Mouse (Mus musculus) liver, adult (tissue): ENCODE measurements around the gene Arid5b.

Experiments
- GATA4 ChIP-seq: IDR thresholded peaks from 2 replicates; pipeline ENCODE4 v1.6.1; 2014; ENCODE audit warnings: mild to moderate bottlenecking, low read length; ENCODE audit not compliant: insufficient replicate concordance

The Arid5b gene

DNA sequence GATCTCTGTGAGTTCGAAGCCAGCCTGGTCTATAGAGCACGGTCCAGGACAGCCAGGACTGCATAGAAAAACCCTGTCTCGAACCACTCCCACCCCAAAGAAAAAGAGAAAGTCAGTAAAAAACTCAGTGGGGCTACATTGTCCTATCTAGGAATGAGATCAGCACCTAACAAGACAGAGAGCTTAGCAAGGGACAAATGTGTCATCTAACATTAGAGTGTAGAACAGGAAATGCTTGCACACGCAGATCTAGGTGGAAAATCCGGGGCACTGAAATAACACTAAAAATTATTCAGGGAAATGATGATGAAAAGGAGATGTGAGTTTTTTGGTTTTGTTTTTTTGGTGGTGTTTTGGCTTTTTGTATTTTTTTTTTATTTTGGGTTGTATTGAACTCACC lies 212.4 kb downstream of the Arid5b start:
- TF ChIP-seq GATA4, result no peak

- TF ChIP-seq GATA4, result no peak
Observed at GRCm38 (mm10) chr10:68064571-68064970, 214.0 kb downstream of the Arid5b start.

- TF ChIP-seq GATA4, result no peak
Observed at GRCm38 (mm10) chr10:68063806-68064545, 214.6 kb downstream of the Arid5b start.

GRCm38 (mm10) chr10:68061249-68061615 lies 217.3 kb downstream of the Arid5b start:
- TF ChIP-seq GATA4, result no peak

DNA sequence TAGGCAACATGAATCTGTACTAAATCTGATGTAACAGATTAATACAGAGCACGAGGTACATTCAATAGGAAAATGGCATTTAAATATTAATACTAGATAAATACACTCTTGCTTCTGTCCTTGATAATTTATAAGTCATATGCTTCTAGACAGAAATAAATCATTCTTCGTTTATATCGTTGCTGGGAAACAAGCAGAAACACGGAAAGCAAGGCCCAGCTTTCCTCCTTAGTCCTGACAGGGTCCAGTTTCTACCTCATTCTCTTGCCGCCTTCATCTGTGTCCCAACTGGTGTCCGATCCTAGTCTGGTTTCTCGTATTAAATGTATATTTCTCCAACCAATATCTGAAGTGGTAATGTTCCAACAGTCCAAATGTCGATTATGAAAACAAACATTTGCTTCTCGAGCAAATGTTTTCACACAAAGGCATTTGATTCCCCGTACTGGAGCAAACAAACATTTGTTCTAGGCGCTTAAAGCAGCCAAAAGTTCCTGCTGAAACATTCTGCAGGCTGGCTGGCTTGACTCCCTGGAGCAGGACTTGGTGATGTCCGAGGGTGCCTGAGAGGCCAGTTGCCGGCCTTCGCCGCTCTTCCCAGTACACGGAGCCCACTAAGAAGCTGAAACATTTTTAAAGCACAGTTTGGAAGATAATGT lies 217.8 kb downstream of the Arid5b start:
- no peak for TF ChIP-seq GATA4

- TF ChIP-seq GATA4, result no peak
Observed at GRCm38 (mm10) chr10:68058378-68058777, 220.2 kb downstream of the Arid5b start.

- TF ChIP-seq GATA4, result no peak
Observed at GRCm38 (mm10) chr10:68057841-68058240, 220.7 kb downstream of the Arid5b start.

GRCm38 (mm10) chr10:68054706-68055105 lies 223.8 kb downstream of the Arid5b start:
- no peak for TF ChIP-seq GATA4

DNA sequence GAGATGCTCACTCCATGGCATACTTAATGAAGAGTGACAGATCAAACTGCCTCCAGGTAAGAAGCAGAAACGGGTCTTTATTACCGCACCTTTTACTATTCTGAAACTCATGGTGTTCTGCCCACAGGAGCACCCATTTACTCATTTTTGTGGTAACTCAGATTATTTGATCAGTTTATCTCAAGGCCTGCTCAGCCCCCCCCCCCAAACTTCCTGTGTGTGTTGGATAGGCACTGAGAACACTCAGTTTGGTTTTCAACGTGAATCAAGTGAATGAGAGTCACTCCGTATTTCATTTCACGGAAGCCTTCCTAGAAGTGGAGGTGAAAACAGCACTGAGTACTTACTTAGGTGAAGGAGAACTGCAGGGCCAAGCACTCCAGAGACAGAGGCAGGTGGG lies 224.4 kb downstream of the Arid5b start:
- no peak for TF ChIP-seq GATA4

DNA sequence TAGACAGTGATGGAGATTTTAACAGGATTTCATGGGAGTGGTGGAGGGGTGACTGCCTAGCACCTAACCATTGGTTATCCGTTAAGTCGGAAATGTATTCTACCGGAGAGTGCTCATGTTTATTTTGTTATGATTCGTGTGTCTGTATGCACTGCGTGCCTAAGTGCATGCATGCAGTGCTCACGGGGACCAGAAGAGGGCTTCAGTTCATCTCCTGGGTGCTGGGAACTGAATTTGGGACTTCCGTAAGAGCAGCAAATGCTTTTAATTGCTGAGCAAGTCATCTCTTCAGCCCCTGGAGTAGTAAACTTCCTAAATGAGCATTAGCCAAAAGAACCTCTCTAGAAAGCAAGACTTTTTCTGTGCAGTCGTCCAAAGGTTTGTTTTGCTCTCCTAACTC lies 226.2 kb downstream of the Arid5b start:
- no peak for TF ChIP-seq GATA4

GRCm38 (mm10) chr10:68051316-68051933 lies 227.1 kb downstream of the Arid5b start:
- TF ChIP-seq GATA4, result no peak

DNA sequence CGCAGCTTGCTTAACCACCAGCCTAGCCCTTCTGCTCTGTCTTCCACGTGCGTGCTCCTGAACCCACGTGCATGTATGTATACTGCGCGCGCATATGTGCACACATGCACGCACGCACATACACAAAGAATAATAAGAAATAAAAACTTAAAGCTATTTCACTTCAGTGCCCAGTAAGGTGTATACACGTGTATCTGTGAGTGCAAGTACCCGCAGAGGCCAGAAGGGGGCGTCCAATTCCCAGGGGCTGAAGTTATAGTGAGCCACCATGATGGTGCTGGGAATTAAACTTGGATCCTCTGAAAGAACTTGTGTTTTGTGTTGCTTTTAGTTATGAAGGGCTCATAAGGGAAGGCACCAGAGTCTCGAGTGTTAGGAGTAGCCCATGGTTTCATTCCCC lies 227.7 kb downstream of the Arid5b start:
- TF ChIP-seq GATA4, result no peak

DNA sequence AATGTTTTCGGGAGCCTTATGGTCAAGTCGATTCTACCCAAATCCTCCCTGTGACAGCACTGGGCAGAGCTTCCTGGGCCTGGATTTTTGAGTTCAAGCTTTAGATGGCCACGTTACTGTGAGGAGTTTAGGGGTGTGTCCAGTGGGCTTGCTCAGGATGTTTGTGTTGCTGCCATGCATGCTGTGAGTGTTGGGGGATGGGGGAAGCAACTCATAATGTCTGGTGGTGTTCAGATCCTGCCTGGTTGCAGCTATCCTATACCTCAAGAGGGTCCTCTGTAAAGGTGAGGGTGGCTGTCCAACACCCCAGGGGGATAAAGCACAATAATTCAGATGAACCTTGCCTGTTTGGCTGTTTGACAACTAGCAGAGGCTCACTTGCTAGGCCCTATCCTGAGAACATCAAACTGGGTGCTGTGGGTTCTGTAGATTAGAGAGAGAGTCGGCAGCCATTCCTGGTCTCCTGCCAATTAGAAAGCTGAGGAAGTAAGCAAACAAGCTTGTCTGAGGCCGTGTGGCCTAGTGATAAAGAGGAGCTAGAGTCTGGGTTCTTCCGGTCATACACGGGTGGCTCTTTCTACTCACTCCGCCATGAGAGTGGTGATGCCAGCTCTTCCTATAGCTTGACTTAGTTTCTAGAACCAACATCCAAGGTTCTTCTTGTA lies 229.8 kb downstream of the Arid5b start:
- TF ChIP-seq GATA4, result no peak

DNA sequence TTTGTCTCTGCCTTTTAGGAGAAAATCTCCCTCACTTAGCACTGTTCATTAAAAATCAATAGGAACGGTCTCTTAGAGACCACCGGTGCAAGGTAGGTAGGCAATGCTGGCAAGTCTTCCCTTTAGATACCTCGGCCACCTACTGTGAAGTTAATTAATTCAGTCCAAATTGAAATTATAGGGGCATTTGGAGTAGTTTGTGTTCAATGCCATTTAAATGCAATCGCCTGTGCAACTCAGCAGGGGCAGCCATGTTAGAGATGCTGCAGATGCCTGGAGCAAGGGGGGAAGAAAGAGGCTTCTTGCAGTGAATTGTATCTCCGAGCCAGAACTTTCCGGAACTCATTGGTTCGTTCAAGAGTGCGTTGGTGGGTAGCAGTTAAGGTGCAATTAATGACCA lies 233.7 kb downstream of the Arid5b start:
- no peak for TF ChIP-seq GATA4

GRCm38 (mm10) chr10:68043973-68044372 lies 234.6 kb downstream of the Arid5b start:
- no peak for TF ChIP-seq GATA4
